Mouse (Mus musculus): Measurements from ENCODE around the gene Thnsl2. TPM values are rescaled to one million over a fixed set of nuclear protein-coding genes. Genes with fewer than 3 reads are reported as not detected.

Gene Thnsl2
- polyA plus RNA-seq, 1 experiment from 2014 or later, result 4.4 TPM

DNA sequence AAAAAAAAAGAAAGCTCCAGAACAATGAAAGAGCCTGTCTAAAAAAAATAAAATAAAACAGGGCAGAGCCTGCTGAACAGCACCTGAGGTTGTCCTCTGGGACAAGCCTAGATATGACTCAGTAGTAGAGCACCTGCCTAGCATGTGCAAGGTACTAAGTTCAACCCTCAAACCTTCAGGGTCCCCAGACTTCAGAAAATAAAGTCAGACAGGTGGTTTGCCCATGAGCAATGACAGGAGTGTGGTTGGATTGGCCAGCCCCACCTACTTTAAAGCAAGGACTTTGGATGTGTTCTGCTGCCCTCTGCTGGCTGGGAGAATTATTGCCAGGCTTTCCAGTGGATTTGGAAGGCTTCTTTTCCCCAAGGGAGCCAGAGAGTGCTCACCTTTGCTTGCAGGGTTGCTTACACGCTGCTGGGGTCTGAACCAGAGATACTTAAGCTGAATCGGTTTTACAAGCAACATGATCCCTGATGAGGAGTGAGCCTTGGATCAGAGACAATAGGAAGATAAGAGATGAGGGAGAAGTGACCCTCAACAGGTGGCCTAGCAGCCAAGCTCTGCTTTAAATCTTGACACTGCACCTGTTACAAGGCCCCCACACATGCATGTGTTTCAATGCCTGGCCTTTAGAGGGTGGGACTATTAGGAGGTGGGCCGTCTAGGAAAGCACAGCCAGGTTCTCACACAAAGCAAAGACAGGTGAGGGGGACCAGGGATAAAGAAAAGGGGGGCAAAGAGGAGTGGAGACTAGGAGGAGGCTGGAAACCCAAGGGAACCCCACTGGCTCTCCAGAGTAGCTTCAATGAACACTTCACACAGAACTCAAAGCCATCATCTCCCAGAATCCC lies 19.0 kb downstream of the Thnsl2 start:
- DNase-seq (ENCODE audit: low spot score), result peak; percentile 90
- Histone ChIP-seq H3K36me3 (ENCODE audit: control insufficient read depth, insufficient read depth, low read length) (no peaks in the 10 kb centered on the region), H3K9ac (ENCODE audit: low read length) (no peak overlapping the region), H3K27me3 (ENCODE audit: control insufficient read depth, insufficient read depth, low read length) (no peaks in the 10 kb centered on the region), H3K4me1 (replicated peaks; ENCODE audit: control insufficient read depth, insufficient read depth, low read length) (no peaks in the 10 kb centered on the region), H3K4me3 (ENCODE audit: low read depth, low read length) (no peak overlapping the region), H3K4me2 (ENCODE audit: low read depth, low read length, severe bottlenecking) (no peak overlapping the region), H3K9me3 (ENCODE audit: control insufficient read depth, low read length) (no peaks in the 10 kb centered on the region), H3K27ac (ENCODE audit: low read depth, low read length) (no peak overlapping the region)
- WGBS, result 11% methylated on average over 3 of the region's 3 CpGs
- peak; percentile 77 for ATAC-seq (replicated peaks; ENCODE audit: low FRiP score)

DNA sequence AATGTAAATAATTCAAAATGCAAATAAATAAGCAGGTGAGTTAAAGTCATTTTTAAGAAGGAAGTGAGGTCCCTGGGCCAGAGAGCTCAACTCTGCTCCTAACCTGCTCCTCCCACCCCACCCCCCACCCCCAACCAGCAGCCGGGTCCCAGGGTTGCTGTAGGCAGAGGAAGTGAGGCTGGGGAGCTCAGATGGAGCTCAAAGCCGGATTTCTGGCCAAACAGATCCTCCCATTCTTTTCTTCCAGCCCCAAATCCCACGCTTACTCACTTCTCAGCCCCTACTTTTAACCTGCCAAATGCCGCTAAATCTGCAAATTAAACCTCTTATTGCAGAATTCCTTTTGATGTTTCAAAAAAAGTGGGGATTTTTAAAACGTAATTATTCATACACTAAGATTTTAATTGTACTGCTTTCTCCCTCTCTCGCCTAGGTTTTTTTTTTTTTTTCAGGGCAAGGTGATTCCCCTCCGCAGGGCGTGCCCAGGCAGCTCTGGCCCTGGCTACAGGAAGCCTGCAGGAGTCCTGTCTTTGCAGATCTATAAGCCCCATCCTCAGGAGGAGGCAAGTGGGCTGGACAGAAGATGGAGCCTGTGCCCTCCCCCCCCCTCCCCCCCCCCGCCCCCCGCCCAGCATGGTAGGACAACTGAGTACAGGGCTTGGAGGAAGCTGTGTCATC lies 24.5 kb downstream of the Thnsl2 start:
- WGBS, result 9% methylated on average over 8 of the region's 10 CpGs
- H3K4me2 ChIP-seq (ENCODE audit: low read depth, low read length, severe bottlenecking), result no peak overlapping the region
- no peak for ATAC-seq (replicated peaks; ENCODE audit: low FRiP score)
- H3K27me3 ChIP-seq (ENCODE audit: control insufficient read depth, insufficient read depth, low read length), result no peaks in the 10 kb centered on the region
- H3K27ac ChIP-seq (ENCODE audit: low read depth, low read length), result no peak overlapping the region
- H3K9me3 ChIP-seq (ENCODE audit: control insufficient read depth, low read length), result no peaks in the 10 kb centered on the region
- peak; percentile 51 for DNase-seq (ENCODE audit: low spot score)
- no peaks in the 10 kb centered on the region for H3K4me1 ChIP-seq (replicated peaks; ENCODE audit: control insufficient read depth, insufficient read depth, low read length)
- no peak overlapping the region for H3K9ac ChIP-seq (ENCODE audit: low read length)
- no peaks in the 10 kb centered on the region for H3K36me3 ChIP-seq (ENCODE audit: control insufficient read depth, insufficient read depth, low read length)
- H3K4me3 ChIP-seq (ENCODE audit: low read depth, low read length), result no peak overlapping the region

DNA sequence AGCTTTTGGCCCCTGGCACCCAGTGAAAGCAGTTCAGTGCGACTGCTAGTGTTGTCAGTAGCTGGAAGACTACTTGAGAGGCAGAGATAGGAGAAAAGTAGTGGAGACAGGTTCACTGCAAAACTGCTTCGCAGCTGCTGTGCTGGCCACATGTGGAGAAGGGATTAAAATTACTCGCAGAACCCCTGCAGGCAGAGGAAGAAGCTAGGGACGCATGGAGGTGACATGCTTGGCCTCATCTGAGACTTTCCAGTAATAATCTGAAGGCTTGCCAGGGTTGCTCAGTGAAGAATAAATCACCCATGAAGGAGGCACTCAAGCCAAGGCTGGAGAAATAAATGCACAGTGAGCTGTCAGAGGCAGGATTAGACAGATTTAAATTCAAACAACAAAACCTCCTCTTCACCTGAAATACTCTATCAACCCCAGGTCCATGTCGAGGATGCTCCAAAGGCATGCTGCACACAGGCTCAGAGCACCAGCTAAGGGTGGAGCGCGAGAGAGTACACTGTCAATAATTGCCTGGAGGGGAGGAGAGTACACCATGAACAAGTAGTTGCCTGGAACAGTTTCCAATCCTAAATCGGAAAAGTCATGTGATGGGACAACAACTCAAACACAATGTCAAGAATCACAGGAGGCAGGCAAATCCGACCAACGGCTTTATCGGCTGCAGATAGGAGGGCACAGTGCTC lies 32.7 kb downstream of the Thnsl2 start:
- 67% methylated on average over 11 of the region's 11 CpGs for WGBS
- no peaks in the 10 kb centered on the region for H3K9me3 ChIP-seq (ENCODE audit: control insufficient read depth, low read length)
- H3K36me3 ChIP-seq (ENCODE audit: control insufficient read depth, insufficient read depth, low read length), result no peaks in the 10 kb centered on the region
- no peak overlapping the region for H3K9ac ChIP-seq (ENCODE audit: low read length)
- ATAC-seq (replicated peaks; ENCODE audit: low FRiP score) (no peak), DNase-seq (ENCODE audit: low spot score) (no peak)
- no peaks in the 10 kb centered on the region for H3K27me3 ChIP-seq (ENCODE audit: control insufficient read depth, insufficient read depth, low read length)
- no peak overlapping the region for H3K4me2 ChIP-seq (ENCODE audit: low read depth, low read length, severe bottlenecking)
- H3K4me1 ChIP-seq (replicated peaks; ENCODE audit: control insufficient read depth, insufficient read depth, low read length), result no peaks in the 10 kb centered on the region
- H3K4me3 ChIP-seq (ENCODE audit: low read depth, low read length), result no peak overlapping the region
- no peak overlapping the region for H3K27ac ChIP-seq (ENCODE audit: low read depth, low read length)

GRCm38 (mm10) chr6:71106170-71106945 lies 37.9 kb downstream of the Thnsl2 start:
- H3K9me3 ChIP-seq (ENCODE audit: control insufficient read depth, low read length), result no peaks in the 10 kb centered on the region
- no peak overlapping the region for H3K4me3 ChIP-seq (ENCODE audit: low read depth, low read length)
- H3K4me2 ChIP-seq (ENCODE audit: low read depth, low read length, severe bottlenecking), result no peak overlapping the region
- no peak overlapping the region for H3K9ac ChIP-seq (ENCODE audit: low read length)
- no peak overlapping the region for H3K27ac ChIP-seq (ENCODE audit: low read depth, low read length)
- no peaks in the 10 kb centered on the region for H3K36me3 ChIP-seq (ENCODE audit: control insufficient read depth, insufficient read depth, low read length)
- ATAC-seq (replicated peaks; ENCODE audit: low FRiP score), result no peak
- DNase-seq (ENCODE audit: low spot score), result no peak
- H3K27me3 ChIP-seq (ENCODE audit: control insufficient read depth, insufficient read depth, low read length), result no peaks in the 10 kb centered on the region
- no peaks in the 10 kb centered on the region for H3K4me1 ChIP-seq (replicated peaks; ENCODE audit: control insufficient read depth, insufficient read depth, low read length)
- WGBS, result 83% methylated on average over 19 of the region's 19 CpGs

DNA sequence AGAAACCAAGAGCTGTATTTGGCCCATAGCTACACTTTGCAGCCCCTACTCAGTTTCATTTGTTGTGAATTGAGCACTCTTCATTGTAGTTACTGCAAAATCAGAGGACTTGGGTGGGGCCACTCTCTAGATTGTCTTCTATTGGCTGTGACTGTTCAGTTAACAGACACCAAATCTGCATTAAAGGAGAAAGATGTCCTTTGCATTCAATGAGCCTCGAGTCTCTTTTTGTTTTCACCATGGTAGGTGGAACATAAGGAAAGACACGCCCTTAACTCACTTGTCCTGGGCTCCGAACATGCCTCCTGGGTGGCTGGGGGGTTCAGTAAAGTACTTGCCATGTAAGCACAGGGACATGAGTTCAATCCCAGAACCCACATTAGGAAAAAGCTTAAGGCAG lies 48.1 kb downstream of the Thnsl2 start:
- Histone ChIP-seq H3K9me3 (ENCODE audit: control insufficient read depth, low read length) (no peaks in the 10 kb centered on the region), H3K9ac (ENCODE audit: low read length) (no peak overlapping the region), H3K4me3 (ENCODE audit: low read depth, low read length) (no peak overlapping the region), H3K27ac (ENCODE audit: low read depth, low read length) (no peak overlapping the region), H3K36me3 (ENCODE audit: control insufficient read depth, insufficient read depth, low read length) (no peaks in the 10 kb centered on the region), H3K4me1 (replicated peaks; ENCODE audit: control insufficient read depth, insufficient read depth, low read length) (no peaks in the 10 kb centered on the region), H3K27me3 (ENCODE audit: control insufficient read depth, insufficient read depth, low read length) (no peaks in the 10 kb centered on the region), H3K4me2 (ENCODE audit: low read depth, low read length, severe bottlenecking) (no peak overlapping the region)
- ATAC-seq (replicated peaks; ENCODE audit: low FRiP score), result no peak
- WGBS, result 87% methylated on average over 3 of the region's 3 CpGs
- no peak for DNase-seq (ENCODE audit: low spot score)

DNA sequence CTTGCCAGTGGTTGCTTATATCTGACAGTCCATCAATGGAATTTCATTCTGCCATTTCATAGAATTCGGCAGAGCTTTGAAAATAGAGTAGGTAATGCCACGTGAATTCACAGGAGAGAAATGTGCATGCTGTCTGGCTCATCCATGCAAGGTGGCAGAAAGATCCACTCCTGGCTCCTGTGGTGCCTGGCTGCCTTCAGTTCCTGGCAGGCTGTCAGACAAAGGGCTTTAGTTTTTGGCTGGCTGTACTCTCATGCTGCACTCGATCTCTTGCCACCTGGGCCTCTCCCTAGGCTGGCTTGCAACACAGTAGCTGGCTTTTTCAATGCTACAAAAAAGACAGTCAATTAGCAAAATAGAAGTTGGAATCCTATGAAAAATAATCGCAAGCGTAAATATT lies 49.5 kb downstream of the Thnsl2 start:
- Histone ChIP-seq H3K9me3 (ENCODE audit: control insufficient read depth, low read length) (no peaks in the 10 kb centered on the region), H3K36me3 (ENCODE audit: control insufficient read depth, insufficient read depth, low read length) (no peaks in the 10 kb centered on the region), H3K4me3 (ENCODE audit: low read depth, low read length) (no peak overlapping the region), H3K4me1 (replicated peaks; ENCODE audit: control insufficient read depth, insufficient read depth, low read length) (no peaks in the 10 kb centered on the region), H3K27me3 (ENCODE audit: control insufficient read depth, insufficient read depth, low read length) (no peaks in the 10 kb centered on the region), H3K27ac (ENCODE audit: low read depth, low read length) (no peak overlapping the region), H3K4me2 (ENCODE audit: low read depth, low read length, severe bottlenecking) (no peak overlapping the region), H3K9ac (ENCODE audit: low read length) (no peak overlapping the region)
- DNase-seq (ENCODE audit: low spot score) (no peak), ATAC-seq (replicated peaks; ENCODE audit: low FRiP score) (no peak)
- 68% methylated on average over 5 of the region's 5 CpGs for WGBS

GRCm38 (mm10) chr6:71093686-71094085 lies 50.6 kb downstream of the Thnsl2 start:
- ATAC-seq (replicated peaks; ENCODE audit: low FRiP score), result no peak
- no peaks in the 10 kb centered on the region for H3K9me3 ChIP-seq (ENCODE audit: control insufficient read depth, low read length)
- 83% methylated on average over 6 of the region's 6 CpGs for WGBS
- H3K4me1 ChIP-seq (replicated peaks; ENCODE audit: control insufficient read depth, insufficient read depth, low read length), result no peaks in the 10 kb centered on the region
- H3K4me2 ChIP-seq (ENCODE audit: low read depth, low read length, severe bottlenecking), result no peak overlapping the region
- DNase-seq (ENCODE audit: low spot score), result no peak
- H3K36me3 ChIP-seq (ENCODE audit: control insufficient read depth, insufficient read depth, low read length), result no peaks in the 10 kb centered on the region
- H3K27me3 ChIP-seq (ENCODE audit: control insufficient read depth, insufficient read depth, low read length), result no peaks in the 10 kb centered on the region
- H3K27ac ChIP-seq (ENCODE audit: low read depth, low read length), result no peak overlapping the region
- no peak overlapping the region for H3K9ac ChIP-seq (ENCODE audit: low read length)
- H3K4me3 ChIP-seq (ENCODE audit: low read depth, low read length), result no peak overlapping the region

- no peaks in the 10 kb centered on the region for H3K36me3 ChIP-seq (ENCODE audit: control insufficient read depth, insufficient read depth, low read length)
- WGBS, result 89% methylated on average over 5 of the region's 5 CpGs
Observed at GRCm38 (mm10) chr6:71090475-71090874, 53.8 kb downstream of the Thnsl2 start.

More at GRCm38 (mm10) chr6:71090475-71090874, 53.8 kb downstream of the Thnsl2 start:
- H3K9ac ChIP-seq (ENCODE audit: low read length), result no peak overlapping the region
- H3K4me2 ChIP-seq (ENCODE audit: low read depth, low read length, severe bottlenecking), result no peak overlapping the region
- H3K27ac ChIP-seq (ENCODE audit: low read depth, low read length), result no peak overlapping the region
- no peaks in the 10 kb centered on the region for H3K4me1 ChIP-seq (replicated peaks; ENCODE audit: control insufficient read depth, insufficient read depth, low read length)
- ATAC-seq (replicated peaks; ENCODE audit: low FRiP score) (no peak), DNase-seq (ENCODE audit: low spot score) (no peak)
- H3K4me3 ChIP-seq (ENCODE audit: low read depth, low read length), result no peak overlapping the region
- no peaks in the 10 kb centered on the region for H3K9me3 ChIP-seq (ENCODE audit: control insufficient read depth, low read length)
- no peaks in the 10 kb centered on the region for H3K27me3 ChIP-seq (ENCODE audit: control insufficient read depth, insufficient read depth, low read length)
